Mouse (Mus musculus): Measurements from ENCODE around the gene Tmem43. TPM values are rescaled to one million over a fixed set of nuclear protein-coding genes. Genes with fewer than 3 reads are reported as not detected.

The Tmem43 gene
- total and polyA plus RNA-seq, 3 experiments = 22.3 to 23.7 TPM; not detected in 1

DNA sequence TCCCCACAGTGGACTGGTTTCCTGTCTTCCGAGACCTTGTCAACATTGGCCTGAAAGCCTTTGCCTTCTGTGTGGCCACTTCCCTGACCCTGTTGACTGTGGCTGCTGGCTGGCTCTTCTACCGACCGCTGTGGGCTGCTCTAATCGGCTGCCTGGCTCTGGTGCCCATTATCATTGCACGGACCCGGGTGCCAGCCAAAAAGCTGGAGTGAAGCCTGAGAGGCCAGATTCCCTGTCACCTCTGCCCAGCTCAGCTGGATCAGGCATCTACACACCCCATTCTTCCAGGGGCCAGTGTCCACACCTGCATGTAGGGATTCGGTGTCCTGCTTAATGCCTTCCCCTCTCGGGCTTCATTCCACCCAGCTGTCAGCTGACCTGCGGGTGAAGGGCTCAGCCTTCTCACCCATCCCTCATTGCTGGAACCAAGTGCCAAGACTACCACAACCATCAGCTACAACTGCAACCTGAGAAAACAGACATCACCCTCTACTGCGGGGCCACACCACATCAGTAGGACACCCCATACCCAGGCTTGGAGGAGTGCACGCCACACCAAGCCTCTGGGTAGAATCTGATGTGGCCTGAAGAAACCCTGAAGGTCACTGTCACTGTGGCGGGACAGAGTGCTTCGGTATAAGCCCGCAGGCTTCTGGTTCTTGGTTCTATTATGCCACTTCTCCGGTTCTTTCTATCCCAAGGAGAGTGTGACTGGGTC lies 13.4 kb downstream of the Tmem43 start:
- H3K4me1 ChIP-seq (ENCODE audit: control insufficient read depth in 1 of 2, insufficient read depth in 2 of 2, low read length in 2 of 2) = no peaks in the 10 kb centered on the region
- H3K9ac ChIP-seq (ENCODE audit: control insufficient read depth, low read depth, low read length, poor library complexity, severe bottlenecking) = no peak overlapping the region
- H3K79me2 ChIP-seq (ENCODE audit: control insufficient read depth, insufficient read depth, low read length, poor library complexity) = no peaks in the 10 kb centered on the region
- no peak for TF ChIP-seq RCOR1 (IDR thresholded peaks at IDR 0.05; ENCODE audit: low read depth, low read length)
- no peak for TF ChIP-seq EP300 (IDR thresholded peaks at IDR 0.05; ENCODE audit: low read depth in 1 of 2, low read length in 2 of 2)
- no peak for TF ChIP-seq ZMIZ1 (IDR thresholded peaks at IDR 0.05; ENCODE audit: low read depth, low read length)
- TF ChIP-seq JUND (IDR thresholded peaks at IDR 0.05; ENCODE audit: low read depth, low read length) = no peak
- TF ChIP-seq E2F4 (IDR thresholded peaks at IDR 0.05; ENCODE audit: borderline replicate concordance, low read depth, low read length) = no peak
- no peak for TF ChIP-seq GABPA (IDR thresholded peaks at IDR 0.05; ENCODE audit: low read depth, low read length)
- no peak for TF ChIP-seq MYC (IDR thresholded peaks at IDR 0.05; ENCODE audit: low read depth, low read length)
- TF ChIP-seq ZNF384 (IDR thresholded peaks at IDR 0.05; ENCODE audit: low read depth, low read length) = no peak
- no peak for TF ChIP-seq TCF12 (IDR thresholded peaks at IDR 0.05; ENCODE audit: low read depth, low read length)
- no peak for TF ChIP-seq ZC3H11A (IDR thresholded peaks at IDR 0.05; ENCODE audit: low read depth, low read length)
- TF ChIP-seq UBTF (IDR thresholded peaks at IDR 0.05; ENCODE audit: borderline replicate concordance, insufficient read depth, low read depth, low read length) = no peak
- no peak for TF ChIP-seq TAL1 (IDR thresholded peaks at IDR 0.05; ENCODE audit: low read length)
- TF ChIP-seq POLR2AphosphoS5 (IDR thresholded peaks at IDR 0.05; ENCODE audit: borderline replicate concordance, low read depth, low read length) = no peak
- H3K4me3 ChIP-seq (ENCODE audit: control insufficient read depth in 1 of 2, insufficient read depth in 1 of 2, low read depth in 2 of 2, low read length in 2 of 2) = no peak overlapping the region
- H3K36me3 ChIP-seq (ENCODE audit: control insufficient read depth in 1 of 2, insufficient read depth in 2 of 2, low read length in 2 of 2) = no peaks in the 10 kb centered on the region; a peak in 1 of 4 replicates
- H3K27me3 ChIP-seq (ENCODE audit: control insufficient read depth in 1 of 2, insufficient read depth in 2 of 2, low read length in 2 of 2) = no peaks in the 10 kb centered on the region
- DNase-seq (ENCODE audit: low read depth, low spot score) = no peak
- H3K9me3 ChIP-seq (replicated peaks; ENCODE audit: insufficient read depth, low read length) = no peaks in the 10 kb centered on the region
- H3K27ac ChIP-seq (ENCODE audit: control insufficient read depth, low read depth, low read length) = no peak overlapping the region

DNA sequence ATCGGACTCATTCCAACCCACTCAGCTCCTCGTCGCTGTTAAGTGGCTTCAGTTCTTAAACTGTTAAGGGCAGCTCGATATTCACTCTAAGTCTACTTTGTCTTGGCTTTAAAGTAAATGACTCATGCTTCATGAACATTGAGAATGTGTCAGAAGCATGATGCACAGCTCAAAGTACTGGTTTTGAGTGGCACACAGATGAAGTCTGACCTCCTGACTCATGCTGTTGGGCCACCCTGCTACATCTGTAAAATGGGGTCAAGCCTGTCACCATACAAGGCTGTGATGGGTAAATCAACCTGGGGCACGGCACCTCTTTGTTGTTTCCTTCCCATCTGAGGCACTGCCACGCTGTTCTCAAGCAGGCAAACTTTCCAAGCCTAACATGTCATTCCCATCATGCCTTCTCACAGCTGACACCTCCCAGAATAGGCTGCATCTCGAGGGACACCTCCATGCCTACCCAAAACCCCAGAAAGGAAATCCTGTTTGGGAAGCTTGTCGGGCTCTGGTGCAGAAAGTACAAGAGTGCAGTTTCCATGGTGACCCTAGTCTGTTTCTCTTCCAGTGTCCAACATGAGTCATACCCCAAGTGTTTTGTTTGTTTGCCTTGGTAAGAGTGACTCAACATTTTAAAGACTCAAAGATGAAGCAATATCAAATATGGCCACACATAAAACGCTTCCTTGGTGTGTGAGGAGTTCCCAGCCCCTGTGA lies 15.2 kb downstream of the Tmem43 start:
- Histone ChIP-seq H3K9me3 (replicated peaks; ENCODE audit: insufficient read depth, low read length) (no peaks in the 10 kb centered on the region), H3K79me2 (ENCODE audit: control insufficient read depth, insufficient read depth, low read length, poor library complexity) (no peaks in the 10 kb centered on the region), H3K27ac (ENCODE audit: control insufficient read depth, low read depth, low read length) (no peak overlapping the region), H3K36me3 (ENCODE audit: control insufficient read depth in 1 of 2, insufficient read depth in 2 of 2, low read length in 2 of 2) (no peaks in the 10 kb centered on the region; a peak in 1 of 4 replicates), H3K4me3 (ENCODE audit: control insufficient read depth in 1 of 2, insufficient read depth in 1 of 2, low read depth in 2 of 2, low read length in 2 of 2) (no peak overlapping the region), H3K27me3 (ENCODE audit: control insufficient read depth in 1 of 2, insufficient read depth in 2 of 2, low read length in 2 of 2) (no peaks in the 10 kb centered on the region), H3K9ac (ENCODE audit: control insufficient read depth, low read depth, low read length, poor library complexity, severe bottlenecking) (no peak overlapping the region), H3K4me1 (ENCODE audit: control insufficient read depth in 1 of 2, insufficient read depth in 2 of 2, low read length in 2 of 2) (no peaks in the 10 kb centered on the region)
- DNase-seq (ENCODE audit: low read depth, low spot score) = peak; percentile 54
- TF ChIP-seq MXI1 (IDR thresholded peaks at IDR 0.05; ENCODE audit: low read depth, low read length) = no peak
- no peak for TF ChIP-seq POLR2A (IDR thresholded peaks at IDR 0.05; ENCODE audit: control insufficient read depth in 1 of 2, insufficient read depth in 1 of 2, low read depth in 1 of 2, low read length in 2 of 2, poor library complexity in 1 of 2)
- 0 out of 2 replicates have a peak, but pooled peaks have one; percentile 17 for TF ChIP-seq JUND (IDR thresholded peaks at IDR 0.05; ENCODE audit: low read depth, low read length)
- 0 out of 2 replicates have a peak, but pooled peaks have one; percentile 15 for TF ChIP-seq ETS1 (IDR thresholded peaks at IDR 0.05; ENCODE audit: low read depth, low read length)
